Mouse (Mus musculus) ZHBTc4 (cell line): ENCODE data around the gene D630036H23Rik.
"Not testable (repeated sequence)": the region's sequence is repeated elsewhere in the genome, so short reads cannot be mapped to it uniquely, and the experiment has no call there.

Experiments
- DNase-seq: peaks from one replicate; pipeline ENCODE4 v3.0.0-alpha.2; 2011; ENCODE audit warnings: low read depth, low spot score

D630036H23Rik gene

DNA sequence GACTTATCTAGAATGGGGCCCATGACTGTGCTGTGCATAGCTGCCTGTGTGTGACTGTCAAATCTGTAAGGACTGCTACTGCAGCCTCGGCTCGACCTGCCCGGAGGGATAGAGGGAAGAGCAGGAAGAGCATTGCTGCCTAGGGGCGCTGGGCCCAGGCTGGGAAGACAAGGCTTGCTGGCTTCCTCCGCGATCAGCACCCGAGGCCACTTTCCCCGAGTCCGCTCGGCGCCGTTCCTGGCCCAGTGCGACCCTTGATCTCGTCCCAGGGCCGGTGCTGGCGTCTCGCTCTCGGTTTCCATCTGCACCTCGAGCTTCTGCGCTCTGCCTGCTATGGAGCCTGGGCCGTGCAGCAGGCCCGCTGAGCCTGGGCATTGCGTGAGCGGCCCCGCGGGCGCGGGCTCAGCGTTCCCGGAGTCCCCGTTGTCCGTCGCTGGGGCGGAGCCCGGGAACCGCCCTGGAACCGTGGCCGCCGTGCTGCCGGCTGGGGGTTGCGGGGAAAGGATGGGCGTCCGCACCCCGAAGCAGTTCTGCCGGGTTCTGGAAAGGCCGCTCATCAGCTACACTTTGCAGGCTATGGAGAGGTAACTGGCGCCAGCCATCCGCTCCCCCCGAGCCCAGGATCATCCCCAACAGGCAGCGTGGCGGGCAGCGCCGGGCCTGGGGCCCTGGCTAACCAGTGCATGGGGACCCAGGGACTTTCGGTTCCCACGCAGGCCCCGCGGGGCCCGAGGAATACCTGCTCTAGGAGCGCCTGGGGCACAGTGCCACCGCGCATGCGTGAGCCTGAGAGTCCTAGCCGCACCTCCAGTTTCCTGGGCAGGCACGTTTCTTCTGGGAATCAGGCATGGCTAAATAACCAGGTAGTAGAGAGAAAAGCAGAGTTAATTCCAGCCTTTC, at the start of gene D630036H23Rik, which contains the start of gene Ispd:
D630036H23Rik (minus strand) TSS at position 741 of the 900 bp plus-strand sequence.
Ispd (plus strand) TSS at position 10 of the 900 bp plus-strand sequence.
- peak; percentile 88 for DNase-seq

DNA sequence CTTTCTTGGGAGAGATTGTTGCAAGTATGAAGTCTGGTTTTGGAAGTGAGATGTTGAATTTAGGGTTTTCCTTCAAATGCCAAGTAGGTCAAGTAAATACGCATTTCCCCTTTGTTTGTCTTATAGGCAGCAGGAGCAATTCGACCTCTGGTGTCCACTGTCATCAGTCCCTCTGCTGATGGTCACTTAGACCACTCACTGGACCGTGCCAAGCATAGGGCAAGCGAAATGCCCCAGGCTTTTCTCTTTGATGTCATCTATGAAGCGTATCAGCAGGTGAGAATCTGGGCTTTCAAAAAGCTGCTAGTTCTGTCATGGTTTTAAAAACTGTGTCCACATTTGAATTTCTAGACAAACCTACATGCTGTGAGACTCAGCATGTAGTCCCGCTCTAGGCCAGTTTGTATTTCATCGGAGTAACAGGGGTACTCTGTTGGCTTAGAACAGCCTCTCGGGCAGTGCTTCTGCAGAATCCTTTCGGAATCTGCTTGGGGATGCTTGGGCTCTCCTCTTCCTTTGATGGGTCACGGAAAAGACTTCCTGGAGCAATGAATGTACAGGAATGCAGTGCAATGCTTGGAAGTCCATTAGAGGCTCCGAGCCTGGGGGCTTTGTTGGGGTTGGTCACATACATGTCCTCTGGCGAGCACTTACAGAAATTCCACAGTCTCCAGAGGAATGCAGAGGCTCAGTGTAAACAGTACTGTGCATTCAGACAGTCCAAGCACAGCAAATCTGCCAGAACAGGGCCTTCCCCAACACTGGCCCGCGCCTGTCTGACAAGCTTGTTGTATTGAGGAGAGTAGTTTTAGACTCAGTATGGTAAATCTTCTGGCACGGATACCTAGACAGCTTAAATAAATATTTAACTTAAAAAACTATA, 44.4 kb upstream of the D630036H23Rik start:
- DNase-seq, result peak; percentile 24

DNA sequence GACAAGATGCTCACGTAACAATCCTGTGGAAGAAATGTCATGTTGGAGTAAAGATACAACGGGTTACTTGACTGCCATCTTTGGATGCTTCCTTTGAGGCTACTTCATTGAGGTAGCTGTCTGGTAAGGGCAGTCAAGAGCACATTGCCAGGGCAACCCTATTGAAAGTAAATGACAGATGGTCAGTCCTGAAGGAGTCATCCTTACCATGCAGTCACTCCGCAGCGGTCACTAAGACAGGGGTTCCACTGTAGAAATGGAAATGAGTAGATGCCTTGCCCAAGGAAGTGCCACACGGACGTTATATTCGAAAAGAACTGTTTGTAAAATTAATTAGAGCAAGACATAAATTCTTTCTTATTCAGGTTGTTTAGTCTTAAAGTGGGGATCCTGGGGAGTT, 43.3 kb upstream of the D630036H23Rik start:
- DNase-seq, result no peak

DNA sequence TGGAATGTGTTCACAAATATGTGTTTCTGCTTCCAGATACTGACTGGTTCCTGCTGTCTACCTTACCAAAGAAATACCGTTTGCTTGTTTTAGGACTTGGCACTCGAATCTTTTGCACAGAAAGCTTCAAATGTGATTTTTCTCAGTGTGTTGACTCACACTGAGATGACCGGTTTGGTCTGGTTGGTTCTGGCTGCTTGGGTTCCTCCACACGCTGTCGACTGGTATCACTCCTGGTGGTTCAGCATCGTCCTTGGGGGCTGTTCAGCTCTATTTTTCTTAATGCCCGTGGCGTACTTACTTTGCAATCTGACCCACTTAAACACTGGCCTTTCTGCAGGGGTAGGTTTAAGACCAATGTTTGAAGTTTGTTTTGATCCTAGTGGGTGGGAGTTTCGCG, 41.7 kb upstream of the D630036H23Rik start:
- DNase-seq, result no peak

DNA sequence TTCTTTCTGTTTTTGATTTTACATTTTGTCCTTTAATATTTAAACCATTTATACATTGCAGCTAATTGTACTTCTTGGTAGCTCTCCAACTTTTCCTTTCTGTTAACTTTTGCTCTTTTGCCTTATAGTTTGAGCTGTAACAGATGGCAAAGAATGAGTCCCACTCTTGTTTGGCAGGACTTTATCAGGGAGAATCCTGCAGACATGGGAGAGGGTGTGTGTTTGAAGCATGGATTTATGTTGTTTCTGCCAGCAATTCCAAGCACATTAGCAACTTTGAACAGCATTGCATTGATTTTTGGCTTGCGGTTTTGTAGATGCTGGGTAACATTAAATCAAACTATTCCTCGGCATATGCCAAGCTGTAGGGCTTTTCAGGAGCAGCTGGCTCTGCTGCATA, 13.1 kb upstream of the D630036H23Rik start:
- no peak for DNase-seq

DNA sequence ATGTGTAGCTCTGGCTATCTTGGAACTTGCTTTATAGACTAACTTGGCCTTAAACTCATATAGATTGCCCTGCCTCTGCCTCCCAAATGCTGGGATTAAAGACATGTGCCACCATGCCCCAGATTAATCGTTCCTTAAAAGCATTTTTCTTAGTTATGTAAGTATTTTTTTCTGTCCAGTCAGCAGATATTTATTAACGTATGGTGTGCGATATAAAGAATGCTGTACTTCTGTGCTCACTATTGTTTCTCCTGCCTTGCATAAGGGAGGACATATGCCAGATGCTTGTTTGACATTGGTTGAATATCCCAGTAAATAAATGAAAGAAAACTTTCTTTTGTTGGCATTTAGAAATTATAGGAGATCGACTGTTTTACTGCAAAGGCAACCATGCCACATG, 5.0 kb upstream of the D630036H23Rik start:
- no peak for DNase-seq

DNA sequence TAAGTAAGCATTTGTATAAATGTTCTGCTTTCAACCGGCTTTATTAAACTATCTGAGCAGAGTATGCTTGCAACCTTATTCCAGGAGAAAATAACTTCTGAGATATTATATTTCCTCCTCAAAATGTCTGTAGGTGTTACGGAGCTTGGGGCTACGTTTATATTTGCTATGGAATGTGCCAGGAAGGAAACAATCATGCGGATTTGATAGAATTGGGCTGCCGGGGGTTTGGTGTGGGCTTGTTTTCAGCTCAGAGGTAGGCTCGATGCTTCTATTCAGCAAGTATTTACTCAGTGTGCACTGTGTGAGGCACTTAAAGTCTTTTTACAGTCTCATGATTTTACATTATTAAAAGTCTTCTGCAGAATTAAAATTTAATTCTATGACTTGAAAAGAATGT, 3.4 kb upstream of the D630036H23Rik start:
- no peak for DNase-seq

DNA sequence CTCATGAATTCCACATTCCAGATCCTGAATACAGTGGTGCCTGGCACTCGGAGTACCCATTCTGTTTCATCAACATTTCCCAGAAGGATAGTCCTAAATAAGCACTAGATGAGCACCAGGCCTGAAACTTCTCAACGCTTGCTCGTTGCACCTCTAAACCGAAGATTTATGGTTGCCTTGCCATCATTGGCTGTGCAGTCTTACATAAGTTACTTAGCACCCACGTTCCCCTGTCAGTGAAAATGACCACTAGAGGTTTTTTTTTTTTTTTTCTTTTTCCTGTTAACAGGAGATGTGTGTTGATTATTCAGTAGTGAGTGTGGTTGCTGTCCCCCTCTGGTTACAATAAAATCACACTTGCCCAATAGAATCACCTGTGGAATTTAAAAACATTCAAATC, 1.2 kb downstream of the D630036H23Rik start:
- DNase-seq, result no peak

DNA sequence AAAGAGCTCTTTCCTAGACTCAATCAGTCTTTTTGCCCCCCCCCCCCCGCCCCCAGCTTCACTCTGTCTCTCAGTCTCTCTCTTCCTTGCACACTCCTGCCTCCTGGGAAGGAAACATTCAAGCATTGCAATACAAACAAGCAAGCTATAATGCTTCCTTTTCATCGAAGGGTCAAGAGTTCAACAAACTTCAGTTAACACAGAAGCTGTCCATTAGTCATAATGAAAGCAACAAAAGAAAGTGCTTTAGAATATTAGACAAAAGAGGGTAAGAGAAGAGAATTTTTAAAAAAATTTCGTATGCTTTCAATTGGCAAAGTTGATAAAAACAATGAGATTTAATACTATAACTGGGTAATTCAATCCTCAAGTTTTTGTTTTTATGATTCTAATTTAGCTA, 1.7 kb downstream of the D630036H23Rik start:
- no peak for DNase-seq

DNA sequence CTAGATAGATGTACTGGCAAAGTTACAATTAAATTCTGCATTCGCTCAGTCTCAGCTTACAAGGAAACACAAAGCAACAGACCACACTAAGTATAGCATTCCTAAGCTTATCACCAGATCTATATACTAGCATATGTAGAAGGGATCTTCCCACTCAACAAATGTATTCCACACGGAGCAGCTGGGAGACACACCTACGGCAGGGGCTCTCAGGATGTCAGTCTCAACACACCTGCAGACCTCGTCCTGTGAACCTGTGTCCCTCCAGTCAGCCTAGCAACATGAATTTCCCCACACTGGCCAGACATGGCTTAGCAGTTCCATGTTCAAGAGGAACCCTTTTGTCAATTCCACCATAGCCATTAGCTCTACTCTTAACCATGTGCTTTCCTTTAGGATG, 5.6 kb downstream of the D630036H23Rik start:
- DNase-seq, result not testable (repeated sequence)

DNA sequence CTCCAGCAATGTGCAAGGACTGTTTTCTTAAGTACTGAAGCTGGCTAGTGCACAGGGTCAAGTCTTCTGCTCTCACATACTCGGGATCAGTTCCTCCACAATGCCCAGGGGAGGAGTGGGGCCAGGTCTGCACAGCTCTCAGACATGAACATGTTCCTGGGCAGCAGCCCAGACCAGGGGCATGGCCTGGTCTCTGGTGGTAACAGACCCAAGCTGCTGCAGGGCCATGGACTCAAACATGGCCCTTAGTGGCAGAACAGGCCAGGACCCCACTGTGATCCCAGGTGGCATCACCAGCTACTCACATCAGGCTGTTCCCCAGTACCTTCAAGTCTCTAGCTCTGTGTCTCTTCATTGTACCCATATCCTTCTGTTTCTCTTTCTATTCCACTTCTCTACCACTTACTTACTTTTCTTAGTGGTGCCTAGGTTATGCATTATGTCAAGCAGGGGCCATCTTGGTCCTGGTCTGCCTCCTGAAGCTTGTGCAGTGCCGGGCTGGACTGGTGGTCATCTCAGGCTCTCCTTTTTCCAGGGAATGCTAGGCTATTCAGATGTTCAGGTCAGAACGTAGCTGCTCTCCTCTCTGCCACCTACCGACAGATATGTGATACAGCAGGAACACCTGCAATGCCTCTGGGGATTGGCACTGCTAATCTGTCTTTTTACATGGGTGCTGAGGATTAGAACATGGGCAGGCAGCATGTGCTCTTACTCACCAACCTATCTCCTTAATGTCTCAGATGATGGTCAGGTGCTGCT, 8.6 kb downstream of the D630036H23Rik start:
- peak; percentile 69 for DNase-seq

DNA sequence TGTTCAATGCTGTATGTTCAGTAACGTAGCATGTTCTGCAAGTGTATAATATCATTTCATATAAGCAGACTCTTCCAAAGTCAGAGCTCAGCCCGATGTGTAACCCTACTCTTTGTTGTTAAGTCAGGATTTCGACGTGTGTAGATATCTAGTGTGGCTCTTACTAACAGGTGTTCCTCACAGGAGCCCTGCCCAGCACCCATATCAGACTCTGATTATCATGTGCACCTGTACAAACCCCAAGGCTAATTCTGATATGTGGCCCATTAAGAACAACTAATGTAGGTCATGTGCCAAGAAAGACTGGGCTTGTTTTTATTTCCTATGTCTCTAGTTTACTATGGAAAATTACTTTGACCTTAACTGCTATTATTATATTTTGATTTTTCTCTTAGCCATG, 18.0 kb downstream of the D630036H23Rik start:
- DNase-seq, result no peak

DNA sequence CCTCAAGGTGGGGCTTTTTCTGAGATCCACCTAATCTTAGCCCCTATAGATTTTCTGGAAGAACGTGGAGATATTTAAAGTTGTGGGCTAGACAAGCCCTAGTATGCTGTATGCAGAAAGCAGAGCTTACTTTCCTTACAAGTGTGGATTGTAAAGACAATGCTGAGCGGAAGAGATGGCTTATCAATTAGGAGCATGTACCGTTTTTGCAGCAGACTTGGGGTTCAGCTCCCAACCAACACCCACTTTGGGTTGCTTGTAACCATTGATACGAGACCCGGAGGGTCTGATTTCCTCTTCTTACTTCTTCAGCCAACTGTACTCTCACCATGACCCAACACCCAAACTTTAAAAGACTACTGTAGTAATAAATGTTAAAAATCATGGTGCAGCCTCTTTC, 21.3 kb downstream of the D630036H23Rik start:
- no peak for DNase-seq

DNA sequence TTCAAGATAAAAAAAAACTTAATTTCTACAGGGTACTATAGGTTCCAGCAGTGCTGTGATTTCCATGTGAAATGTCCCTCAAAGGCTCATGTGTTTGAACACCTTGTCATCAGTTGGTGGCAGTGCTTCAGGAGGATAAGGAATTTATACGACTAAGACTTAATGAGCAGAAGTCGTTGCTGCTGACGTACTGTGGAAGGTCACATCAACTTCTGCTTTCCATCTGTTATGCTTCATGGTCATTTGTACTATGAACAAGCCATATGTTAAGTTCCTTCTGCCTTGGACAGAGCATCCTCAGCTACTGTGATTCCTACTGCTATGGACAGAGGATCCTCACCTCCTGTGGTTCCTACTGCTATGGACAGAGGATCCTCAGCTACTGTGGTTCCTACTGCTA, 21.9 kb downstream of the D630036H23Rik start:
- no peak for DNase-seq

DNA sequence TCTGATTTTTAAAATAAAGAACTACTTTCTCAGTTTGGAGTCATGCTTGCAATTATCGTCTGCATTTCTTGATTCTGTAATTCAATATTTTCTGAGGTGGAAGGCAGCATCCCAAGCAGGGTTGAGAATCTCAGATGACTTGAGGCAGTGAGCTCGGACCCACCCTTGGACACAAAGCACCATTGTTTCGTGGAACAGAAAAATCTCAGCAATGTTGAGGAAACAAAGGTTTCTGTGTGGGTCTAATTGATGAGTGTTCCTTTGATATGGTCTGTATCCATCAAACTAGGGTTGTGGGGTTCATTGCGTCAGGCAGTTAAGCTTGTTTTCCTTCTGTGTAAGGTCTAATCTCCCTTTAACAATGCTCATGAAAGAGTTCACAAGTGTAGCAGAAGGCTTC, 37.9 kb downstream of the D630036H23Rik start:
- peak; percentile 56 for DNase-seq

DNA sequence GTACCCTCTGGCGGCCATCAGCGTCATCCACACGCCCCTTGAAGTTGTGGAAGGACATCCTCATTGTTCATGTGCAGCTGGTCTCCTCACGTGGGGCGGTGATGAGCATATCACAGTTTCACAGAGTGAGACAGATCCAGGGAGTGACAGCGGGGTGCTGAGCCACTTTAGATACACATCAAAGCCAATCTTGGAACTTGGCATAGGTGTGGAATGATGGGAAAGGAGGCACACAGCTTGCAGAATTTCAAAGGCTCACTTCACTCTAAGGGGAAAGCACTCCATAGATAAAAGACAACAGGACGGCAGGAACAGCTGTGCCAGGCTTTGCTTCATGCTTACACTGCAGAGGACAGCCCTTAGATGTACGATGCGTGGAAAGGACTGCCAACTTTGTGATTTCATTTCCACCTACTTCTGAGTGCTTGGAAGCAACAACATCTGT, 48.1 kb downstream of the D630036H23Rik start:
- DNase-seq, result peak; percentile 16

DNA sequence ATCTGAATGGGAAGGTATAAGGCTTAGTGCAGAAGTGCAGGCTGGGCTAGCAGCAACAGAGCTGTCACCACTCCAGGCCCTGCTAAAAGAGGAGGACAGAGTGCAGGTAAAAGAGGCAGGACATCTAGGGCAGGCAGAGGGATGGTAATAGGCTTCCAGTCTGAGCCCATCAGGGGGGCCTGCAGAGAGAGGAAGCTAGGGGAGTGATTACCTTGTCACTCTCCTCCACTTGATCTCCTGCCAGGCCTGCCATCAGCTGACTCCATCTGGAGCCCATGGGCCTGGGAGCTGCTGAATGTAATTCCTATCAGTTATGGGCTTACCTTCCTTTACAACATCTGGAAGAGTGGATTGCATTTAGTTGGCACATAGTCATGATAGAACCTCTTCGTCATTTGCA, 49.3 kb downstream of the D630036H23Rik start:
- no peak for DNase-seq
